Mouse (Mus musculus) cortical plate, adult 2 months (tissue): ENCODE measurements around the gene Rnf225. TPM values are rescaled to one million over a fixed set of nuclear protein-coding genes. Genes with fewer than 3 reads are reported as not detected.

Experiments
- H3K27ac ChIP-seq: fragments of 200-500 bp; 2 replicates; pipeline ENCODE4 v1.5.1; 2012; ENCODE audit warnings: low read length, control low read depth, inconsistent platforms; ENCODE audit not compliant: insufficient read depth
- H3K4me1 ChIP-seq: fragments of 200-500 bp; 2 replicates; pipeline ENCODE4 v1.6.1; 2011; ENCODE audit warnings: low read length; ENCODE audit not compliant: control insufficient read depth, insufficient read depth
- H3K4me3 ChIP-seq: fragments of 200-500 bp; 2 replicates; pipeline ENCODE4 v1.5.1; 2011; ENCODE audit warnings: mild to moderate bottlenecking, low read length, control low read depth; ENCODE audit not compliant: insufficient read depth
- CTCF ChIP-seq: fragments of 200-500 bp; IDR thresholded peaks from 2 replicates; pipeline ENCODE4 v1.5.1; 2011; ENCODE audit warnings: mild to moderate bottlenecking, control low read depth, low read length; ENCODE audit not compliant: insufficient read depth; ENCODE audit errors: extremely low read depth
- POLR2A ChIP-seq: fragments of 200-500 bp; IDR thresholded peaks from 2 replicates; pipeline ENCODE4 v1.6.1; 2011; ENCODE audit warnings: mild to moderate bottlenecking, low read length, control low read depth; ENCODE audit not compliant: insufficient read depth; ENCODE audit errors: extremely low read depth
- polyA plus RNA-seq: library from polyadenylated mRNA; depleted of rRNA; stranded (reverse); fragments of >200 nt; gene quantifications from 2 replicates; pipeline ENCODE4 v1.2.3, GENCODE M21; 2012; rRNA removed

The Rnf225 gene
- polyA plus RNA-seq, 1 experiment = 0.96 TPM

- no peak overlapping the region for H3K27ac ChIP-seq
- H3K4me3 ChIP-seq = peak overlapping the region; percentile 48; the same call in 1 of the 2 replicates
- no peaks in the 10 kb centered on the region for H3K4me1 ChIP-seq
- TF ChIP-seq CTCF (no peak), POLR2A (no peak)
Measured at GRCm38 (mm10) chr7:12978931-12979722, 51.9 kb downstream of the Rnf225 start.

GRCm38 (mm10) chr7:12979776-12980175, 52.6 kb downstream of the Rnf225 start:
- no peak overlapping the region for H3K4me3 ChIP-seq
- H3K4me1 ChIP-seq = no peaks in the 10 kb centered on the region
- no peak overlapping the region for H3K27ac ChIP-seq
- TF ChIP-seq POLR2A (no peak), CTCF (no peak)

GRCm38 (mm10) chr7:12980291-12980690, 53.1 kb downstream of the Rnf225 start:
- TF ChIP-seq POLR2A = no peak
- no peak for TF ChIP-seq CTCF
- H3K4me3 ChIP-seq = no peak overlapping the region
- no peaks in the 10 kb centered on the region for H3K4me1 ChIP-seq
- H3K27ac ChIP-seq = no peak overlapping the region

Other genes with a start within 250 kb of the Rnf225 start
- not detected in 2 replicates for gene Vmn2r55, start 242.4 kb upstream of the Rnf225 start, polyA plus RNA-seq
- gene Vmn2r56, start 192.4 kb upstream of the Rnf225 start, polyA plus RNA-seq = 0.04 TPM in 2 replicates
- gene Zscan18, start 123.8 kb upstream of the Rnf225 start, polyA plus RNA-seq = 16.3 and 17.8 TPM in 2 replicates
- 15.9 and 19.1 TPM in 2 replicates for gene Zfp329, start 108.6 kb upstream of the Rnf225 start, polyA plus RNA-seq
- 7.8 and 8.6 TPM in 2 replicates for gene Zfp110, start 92.7 kb upstream of the Rnf225 start, polyA plus RNA-seq
- 5.2 and 5.4 TPM in 2 replicates for gene Zfp128, start 46.2 kb upstream of the Rnf225 start, polyA plus RNA-seq
- 12.7 and 13.1 TPM in 2 replicates for gene Zscan22, start 29.6 kb upstream of the Rnf225 start, polyA plus RNA-seq
- gene Rps5, start 5.1 kb upstream of the Rnf225 start, polyA plus RNA-seq = 782 and 785 TPM in 2 replicates
- gene Zfp324, start 38.4 kb downstream of the Rnf225 start, polyA plus RNA-seq = 5.6 and 6.1 TPM in 2 replicates
- 9.7 and 10.1 TPM in 2 replicates for gene Zfp446, start 50.4 kb downstream of the Rnf225 start, polyA plus RNA-seq
- gene Slc27a5, start 70.8 kb downstream of the Rnf225 start, polyA plus RNA-seq = 0.69 and 0.78 TPM in 2 replicates
- 225 and 226 TPM in 2 replicates for gene Trim28, start 71.7 kb downstream of the Rnf225 start, polyA plus RNA-seq
- gene Zbtb45, start 82.6 kb downstream of the Rnf225 start, polyA plus RNA-seq = 32.2 and 33.4 TPM in 2 replicates
- gene Chmp2a, start 107.4 kb downstream of the Rnf225 start, polyA plus RNA-seq = 224 and 229 TPM in 2 replicates
- 400 and 402 TPM in 2 replicates for gene Ube2m, start 110.9 kb downstream of the Rnf225 start, polyA plus RNA-seq
- gene Mzf1, start 127.3 kb downstream of the Rnf225 start, polyA plus RNA-seq = 14.3 and 15.2 TPM in 2 replicates
- gene Vmn1r85, start 167.8 kb downstream of the Rnf225 start, polyA plus RNA-seq = not detected in 2 replicates
- gene Vmn1r86, start 192.5 kb downstream of the Rnf225 start, polyA plus RNA-seq = not detected in 2 replicates
- gene Vmn1r87, start 212.7 kb downstream of the Rnf225 start, polyA plus RNA-seq = not detected in 2 replicates
- not detected in 2 replicates for gene Vmn1r88, start 232.2 kb downstream of the Rnf225 start, polyA plus RNA-seq